Mouse (Mus musculus) bone marrow, adult 2 months (tissue): ENCODE measurements around the gene Ift80.

ENCODE experiments used
- CTCF ChIP-seq: fragments of 200-500 bp; IDR thresholded peaks from 2 replicates; pipeline ENCODE4 v1.5.1; 2011; ENCODE audit warnings: low read length, control low read depth; ENCODE audit not compliant: control insufficient read depth, insufficient read depth
- POLR2A ChIP-seq: fragments of 200-500 bp; IDR thresholded peaks from 2 replicates; pipeline ENCODE4 v1.6.1; 2011; ENCODE audit warnings: low read depth, mild to moderate bottlenecking, control low read depth, low read length, borderline replicate concordance; ENCODE audit not compliant: control insufficient read depth

- TF ChIP-seq POLR2A = no peak
- no peak for TF ChIP-seq CTCF
Observed at GRCm38 (mm10) chr3:69045750-69046149, 41.4 kb upstream of the Ift80 start.
